Mouse (Mus musculus): ENCODE measurements at regions not wholly inside any gene's neighbourhood (a gene's known extent, or its start where the extent isn't known, plus 50 kb on each side); places are given as distances from the start of the nearest gene placed in this dataset.

- Histone ChIP-seq H3K36me3 (replicated peaks in 1 of 2; ENCODE audit: control insufficient read depth in 1 of 2, insufficient read depth in 1 of 2, low read length in 1 of 2) (no peaks in the 10 kb centered on the region), H3K9ac (ENCODE audit: insufficient read depth, low read depth) (no peak overlapping the region), H3K79me2 (replicated peaks; ENCODE audit: control insufficient read depth, extremely low read depth, insufficient read depth, poor library complexity, severe bottlenecking) (no peaks in the 10 kb centered on the region), H3K27me3 (replicated peaks) (no peaks in the 10 kb centered on the region), H3K27ac (ENCODE audit: insufficient read depth, low read depth) (no peak overlapping the region), H3K4me2 (ENCODE audit: insufficient read depth, low read depth, poor library complexity, severe bottlenecking) (no peak overlapping the region), H3K9me3 (replicated peaks; ENCODE audit: low read length) (no peaks in the 10 kb centered on the region), H3K4me1 (ENCODE audit: control insufficient read depth in 1 of 2, insufficient read depth in 2 of 2) (no peaks in the 10 kb centered on the region), H3K4me3 (replicated peaks in 1 of 3; ENCODE audit: low read depth in 2 of 3, low read length in 2 of 3, poor library complexity in 1 of 3) (no peak overlapping the region)
- in situ Hi-C loops (cut with MboI; ENCODE audit: low pct_ligation_motif_present, low pct_unique_long_range_greater_than_20kb, low sequenced_read_pairs) (no loop called here), dilution Hi-C loops (cut with MboI; ENCODE audit: extremely low pct_ligation_motif_present, extremely low pct_unique_long_range_greater_than_20kb, low sequenced_read_pairs) (no loop called here)
- DNase-seq (ENCODE audit: extremely low read depth), result peak; percentile 3
- TF ChIP-seq MAZ (IDR thresholded peaks at IDR 0.05; ENCODE audit: low read depth, low read length) (no peak), TCF12 (IDR thresholded peaks at IDR 0.05; ENCODE audit: low read depth, low read length) (no peak), POLR2A (IDR thresholded peaks at IDR 0.05; ENCODE audit: low read depth, low read length) (no peak), MAFK (IDR thresholded peaks at IDR 0.05; ENCODE audit: insufficient replicate concordance, low read length) (no peak), RCOR1 (conservative IDR thresholded peaks at IDR 0.05; ENCODE audit: low read depth, low read length) (no peak), CHD1 (IDR thresholded peaks at IDR 0.05; ENCODE audit: low read depth, low read length) (no peak), ZKSCAN1 (IDR thresholded peaks at IDR 0.05; ENCODE audit: borderline replicate concordance, low read depth, low read length) (no peak), EP300 (IDR thresholded peaks at IDR 0.05; ENCODE audit: low read length) (no peak), USF2 (conservative IDR thresholded peaks at IDR 0.05; ENCODE audit: low read depth, low read length) (no peak), RAD21 (IDR thresholded peaks at IDR 0.05; ENCODE audit: low read depth, low read length) (no peak), E2F4 (IDR thresholded peaks at IDR 0.05; ENCODE audit: insufficient replicate concordance, low read depth, low read length) (no peak), HCFC1 (IDR thresholded peaks at IDR 0.05; ENCODE audit: low read depth, low read length) (no peak), ELF1 (IDR thresholded peaks at IDR 0.05; ENCODE audit: low read depth, low read length) (no peak), ZNF384 (IDR thresholded peaks at IDR 0.05; ENCODE audit: low read depth, low read length) (no peak), JUND (conservative IDR thresholded peaks at IDR 0.05; ENCODE audit: low read depth, low read length) (no peak), JUN (IDR thresholded peaks at IDR 0.05; ENCODE audit: insufficient read depth, low read depth, low read length) (no peak)
Measured at GRCm38 (mm10) chr10:11724775-11725174, 381.6 kb downstream of the Epm2a start.

GRCm38 (mm10) chr10:11729536-11729935 is 386.3 kb downstream of the Epm2a start:
- DNase-seq (ENCODE audit: extremely low read depth), result no peak
- Histone ChIP-seq H3K36me3 (replicated peaks in 1 of 2; ENCODE audit: control insufficient read depth in 1 of 2, insufficient read depth in 1 of 2, low read length in 1 of 2) (no peaks in the 10 kb centered on the region), H3K9me3 (replicated peaks; ENCODE audit: low read length) (no peaks in the 10 kb centered on the region), H3K4me2 (ENCODE audit: insufficient read depth, low read depth, poor library complexity, severe bottlenecking) (no peak overlapping the region), H3K27me3 (replicated peaks) (no peaks in the 10 kb centered on the region), H3K27ac (ENCODE audit: insufficient read depth, low read depth) (no peak overlapping the region), H3K79me2 (replicated peaks; ENCODE audit: control insufficient read depth, extremely low read depth, insufficient read depth, poor library complexity, severe bottlenecking) (no peaks in the 10 kb centered on the region), H3K4me3 (replicated peaks in 1 of 3; ENCODE audit: low read depth in 2 of 3, low read length in 2 of 3, poor library complexity in 1 of 3) (no peak overlapping the region), H3K9ac (ENCODE audit: insufficient read depth, low read depth) (no peak overlapping the region), H3K4me1 (ENCODE audit: control insufficient read depth in 1 of 2, insufficient read depth in 2 of 2) (no peaks in the 10 kb centered on the region)
- dilution Hi-C loops (cut with MboI; ENCODE audit: extremely low pct_ligation_motif_present, extremely low pct_unique_long_range_greater_than_20kb, low sequenced_read_pairs) (no loop called here), in situ Hi-C loops (cut with MboI; ENCODE audit: low pct_ligation_motif_present, low pct_unique_long_range_greater_than_20kb, low sequenced_read_pairs) (no loop called here)
- TF ChIP-seq POLR2A (IDR thresholded peaks at IDR 0.05; ENCODE audit: low read depth, low read length), result no peak
- no peak for TF ChIP-seq CHD2 (IDR thresholded peaks at IDR 0.05; ENCODE audit: low read length)
- no peak for TF ChIP-seq MYC (IDR thresholded peaks at IDR 0.05; ENCODE audit: low read depth, low read length)
- no peak for TF ChIP-seq PAX5 (IDR thresholded peaks at IDR 0.05; ENCODE audit: low read length)
- TF ChIP-seq MAFK (IDR thresholded peaks at IDR 0.05; ENCODE audit: insufficient replicate concordance, low read length), result no peak
- no peak for TF ChIP-seq NRF1 (IDR thresholded peaks at IDR 0.05; ENCODE audit: low read depth, low read length)
- TF ChIP-seq CHD1 (IDR thresholded peaks at IDR 0.05; ENCODE audit: low read depth, low read length), result no peak
- TF ChIP-seq MAX (IDR thresholded peaks at IDR 0.05; ENCODE audit: low read length), result no peak
- TF ChIP-seq MEF2A (IDR thresholded peaks at IDR 0.05; ENCODE audit: borderline replicate concordance, low read depth, low read length), result no peak
- TF ChIP-seq BHLHE40 (IDR thresholded peaks at IDR 0.05; ENCODE audit: low read depth, low read length), result no peak
- no peak for TF ChIP-seq TCF12 (IDR thresholded peaks at IDR 0.05; ENCODE audit: low read depth, low read length)
- TF ChIP-seq ZMIZ1 (IDR thresholded peaks at IDR 0.05; ENCODE audit: low read depth, low read length), result no peak
- TF ChIP-seq TBP (conservative IDR thresholded peaks at IDR 0.05; ENCODE audit: low read depth, low read length), result no peak
- TF ChIP-seq JUND (conservative IDR thresholded peaks at IDR 0.05; ENCODE audit: low read depth, low read length), result no peak
- no peak for TF ChIP-seq NELFE (IDR thresholded peaks at IDR 0.05; ENCODE audit: low read depth, low read length)
- TF ChIP-seq IRF4 (IDR thresholded peaks at IDR 0.05; ENCODE audit: low read depth, low read length), result no peak
- TF ChIP-seq EP300 (IDR thresholded peaks at IDR 0.05; ENCODE audit: low read length), result no peak
- TF ChIP-seq SMC3 (IDR thresholded peaks at IDR 0.05; ENCODE audit: low read depth, low read length), result no peak
- no peak for TF ChIP-seq ETS1 (conservative IDR thresholded peaks at IDR 0.05; ENCODE audit: low read depth, low read length)

All from CH12.LX (cell line).